Mouse (Mus musculus) cerebellum, adult 9-10 months (tissue): ENCODE measurements at regions not wholly inside any gene's neighbourhood (a gene's known extent, or its start where the extent isn't known, plus 50 kb on each side); places are given as distances from the start of the nearest gene placed in this dataset.

Source experiments
- DNase-seq: peaks from one replicate; pipeline ENCODE4 v3.0.0; 2022

- no peak for DNase-seq
Measured at GRCm38 (mm10) chr8:54464977-54465376, 64.4 kb upstream of the Asb5 start.

GRCm38 (mm10) chr8:54465458-54466102 lies 63.8 kb upstream of the Asb5 start:
- DNase-seq, result no peak
